Mouse (Mus musculus) intestine, embryonic 14.5 days (tissue): ENCODE data around the gene Crispld2. TPM values are rescaled to one million over a fixed set of nuclear protein-coding genes. Genes with fewer than 3 reads are reported as not detected.

Experiments used
- ATAC-seq: fragments of 200-750 bp; cut with Nextera tagmentation; replicated peaks from 2 replicates; pipeline ENCODE4 v1.8.0; 2017; ENCODE audit warnings: low read depth, moderate number of reproducible peaks, moderate TSS enrichment, moderate library complexity; ENCODE audit not compliant: low FRiP score, low TSS enrichment
- DNase-seq: peaks from one replicate; pipeline ENCODE4 v3.0.0-alpha.2; 2018; ENCODE audit warnings: low spot score
- H3K27ac ChIP-seq: fragments of 300-500 bp; sonication (generic); 2 replicates; pipeline ENCODE4 v1.5.1; 2014; ENCODE audit warnings: low read depth, mild to moderate bottlenecking, control low read depth
- H3K27me3 ChIP-seq: fragments of 300-500 bp; sonication (generic); replicated peaks from 2 replicates; pipeline ENCODE4 v1.6.1; 2014; ENCODE audit warnings: low read length, control low read depth; ENCODE audit not compliant: control insufficient read depth, insufficient read depth
- H3K36me3 ChIP-seq: fragments of 300-500 bp; sonication (generic); 2 replicates; pipeline ENCODE4 v1.6.1; 2014; ENCODE audit warnings: low read length, control low read depth; ENCODE audit not compliant: control insufficient read depth, insufficient read depth
- H3K4me1 ChIP-seq: fragments of 300-500 bp; sonication (generic); replicated peaks from 2 replicates; pipeline ENCODE4 v1.6.1; 2014; ENCODE audit warnings: low read length, control low read depth, mixed read lengths; ENCODE audit not compliant: control insufficient read depth, insufficient read depth
- H3K4me2 ChIP-seq: fragments of 300-500 bp; sonication (generic); 2 replicates; pipeline ENCODE4 v1.6.1; 2014; ENCODE audit warnings: low read length
- H3K4me3 ChIP-seq: fragments of 300-500 bp; sonication (generic); 2 replicates; pipeline ENCODE4 v1.5.1; 2014; ENCODE audit warnings: low read depth, low read length, control low read depth, mixed read lengths
- H3K9ac ChIP-seq: fragments of 300-500 bp; sonication (generic); 2 replicates; pipeline ENCODE4 v1.6.1; 2014; ENCODE audit warnings: mild to moderate bottlenecking, low read length
- H3K9me3 ChIP-seq: fragments of 300-500 bp; sonication (generic); 2 replicates; pipeline ENCODE4 v1.6.1; 2016; ENCODE audit warnings: low read length, control low read depth; ENCODE audit not compliant: control insufficient read depth
- WGBS: fragments of 180-500 bp; shearing (Covaris S2); extraction: QIAGEN DNeasy Blood & Tissue Kit; methylation state at CpG from one replicate; pipeline ENCODE4 v1.1.7; 2014; 5-methylcytosine and 5-hydroxymethylcytosine counted together
- polyA plus RNA-seq: library from polyadenylated mRNA; unstranded; fragments of >200 nt; fragmentation: Nextera tagmentation; extraction: Ambion mirVana; gene quantifications from 2 replicates; pipeline ENCODE4 v1.2.1, GENCODE M21; 2014

The Crispld2 gene
- polyA plus RNA-seq, 1 experiment from 2014 or later = 18.0 TPM

GRCm38 (mm10) chr8:120084783-120085182, 92.5 kb downstream of the Crispld2 start:
- WGBS = 88% methylated on average over 8 of the region's 8 CpGs
- Histone ChIP-seq H3K4me1 (no peaks in the 10 kb centered on the region), H3K9ac (no peak overlapping the region), H3K36me3 (peaks cover 77% of the 10 kb centered on the region), H3K4me2 (no peak overlapping the region), H3K27me3 (no peaks in the 10 kb centered on the region), H3K4me3 (no peak overlapping the region), H3K27ac (no peak overlapping the region), H3K9me3 (no peaks in the 10 kb centered on the region)
- ATAC-seq (no peak), DNase-seq (no peak)

- WGBS = 67% methylated on average over 7 of the region's 7 CpGs
- peaks cover 82% of the 10 kb centered on the region for H3K36me3 ChIP-seq
- no peak overlapping the region for H3K27ac ChIP-seq
- no peak overlapping the region for H3K4me2 ChIP-seq
- DNase-seq (no peak), ATAC-seq (no peak)
- H3K27me3 ChIP-seq = no peaks in the 10 kb centered on the region
- no peaks in the 10 kb centered on the region for H3K4me1 ChIP-seq
- no peak overlapping the region for H3K9ac ChIP-seq
- H3K4me3 ChIP-seq = no peak overlapping the region
- H3K9me3 ChIP-seq = no peaks in the 10 kb centered on the region
Observed at GRCm38 (mm10) chr8:120089511-120089910, 97.3 kb downstream of the Crispld2 start.

GRCm38 (mm10) chr8:120091032-120091431, 98.8 kb downstream of the Crispld2 start:
- WGBS = 92% methylated on average over 3 of the region's 3 CpGs
- H3K36me3 ChIP-seq = peaks cover 66% of the 10 kb centered on the region

GRCm38 (mm10) chr8:120093103-120093502, 100.9 kb downstream of the Crispld2 start:
- no peak for DNase-seq
- Histone ChIP-seq H3K27me3 (no peaks in the 10 kb centered on the region), H3K4me1 (no peaks in the 10 kb centered on the region), H3K36me3 (peaks cover 46% of the 10 kb centered on the region), H3K27ac (no peak overlapping the region), H3K4me3 (no peak overlapping the region), H3K9ac (no peak overlapping the region), H3K4me2 (no peak overlapping the region), H3K9me3 (no peaks in the 10 kb centered on the region)
- ATAC-seq = no peak
- WGBS = 88% methylated on average over 3 of the region's 3 CpGs

More at GRCm38 (mm10) chr8:120091032-120091431, 98.8 kb downstream of the Crispld2 start:
- Histone ChIP-seq H3K9me3 (no peaks in the 10 kb centered on the region), H3K4me2 (no peak overlapping the region), H3K9ac (no peak overlapping the region), H3K27ac (no peak overlapping the region), H3K4me1 (no peaks in the 10 kb centered on the region), H3K4me3 (no peak overlapping the region), H3K27me3 (no peaks in the 10 kb centered on the region)
- ATAC-seq = no peak
- no peak for DNase-seq

- H3K27ac ChIP-seq = no peak overlapping the region
- H3K27me3 ChIP-seq = no peaks in the 10 kb centered on the region
- H3K9ac ChIP-seq = no peak overlapping the region
- H3K36me3 ChIP-seq = peaks cover 38% of the 10 kb centered on the region
- no peak overlapping the region for H3K4me2 ChIP-seq
- H3K4me1 ChIP-seq = peaks cover 4% of the 10 kb centered on the region
- H3K4me3 ChIP-seq = no peak overlapping the region
- DNase-seq (no peak), ATAC-seq (no peak)
- no peaks in the 10 kb centered on the region for H3K9me3 ChIP-seq
- 84% methylated on average over 10 of the region's 10 CpGs for WGBS
Observed at GRCm38 (mm10) chr8:120094801-120095200, 102.6 kb downstream of the Crispld2 start.

- Histone ChIP-seq H3K9ac (no peak overlapping the region), H3K4me2 (no peak overlapping the region), H3K27ac (no peak overlapping the region), H3K27me3 (no peaks in the 10 kb centered on the region), H3K36me3 (peaks cover 23% of the 10 kb centered on the region), H3K9me3 (no peaks in the 10 kb centered on the region), H3K4me1 (peaks cover 11% of the 10 kb centered on the region), H3K4me3 (no peak overlapping the region)
- ATAC-seq (no peak), DNase-seq (no peak)
- WGBS = 50% methylated on average over 2 of the region's 2 CpGs
Observed at GRCm38 (mm10) chr8:120096486-120096885, 104.2 kb downstream of the Crispld2 start.

- Histone ChIP-seq H3K27me3 (no peaks in the 10 kb centered on the region), H3K4me1 (peaks cover 26% of the 10 kb centered on the region), H3K4me2 (peak overlapping the region; percentile 94), H3K9me3 (no peaks in the 10 kb centered on the region), H3K36me3 (no peaks in the 10 kb centered on the region; the same call in 1 of the 2 replicates), H3K27ac (peak overlapping the region; percentile 83), H3K9ac (peak overlapping the region; percentile 79), H3K4me3 (peak overlapping the region; percentile 96)
- 0 out of 2 replicates have a peak, but pooled peaks have one; percentile 6 for ATAC-seq
- WGBS = 3% methylated on average over 25 of the region's 25 CpGs
- no peak for DNase-seq
Observed at GRCm38 (mm10) chr8:120100388-120101067, 108.3 kb downstream of the Crispld2 start.

- Histone ChIP-seq H3K4me2 (peak within 1 kb of the TSS; percentile 94), H3K36me3 (no peaks in the 10 kb centered on the region; the same call in 1 of the 2 replicates), H3K27me3 (no peaks in the 10 kb centered on the region), H3K4me3 (peak within 1 kb of the TSS; percentile 96), H3K9ac (peak within 1 kb of the TSS; percentile 79), H3K9me3 (no peaks in the 10 kb centered on the region), H3K4me1 (peaks cover 26% of the 10 kb centered on the region), H3K27ac (peak within 1 kb of the TSS; percentile 83)
- WGBS = under 1% methylated on average over 88 of the region's 88 CpGs
- DNase-seq (peak; percentile 90), ATAC-seq (peak; percentile 66)
Observed at GRCm38 (mm10) chr8:120101068-120101972, 109.1 kb downstream of the Crispld2 start, which contains the start of gene Zdhhc7. Zdhhc7 (minus strand) TSS chr8:120101482.
